Mouse (Mus musculus) spleen, adult 2 months (tissue): ENCODE measurements around the gene Glis1.

ENCODE experiments used
- CTCF ChIP-seq: fragments of 200-500 bp; IDR thresholded peaks from 2 replicates; pipeline ENCODE4 v1.5.1; 2011; ENCODE audit warnings: mild to moderate bottlenecking, inconsistent platforms; ENCODE audit not compliant: insufficient read depth, insufficient read length, insufficient replicate concordance; ENCODE audit errors: extremely low read depth
- POLR2A ChIP-seq: fragments of 200-500 bp; IDR thresholded peaks from 2 replicates; pipeline ENCODE4 v1.6.1; 2011; ENCODE audit warnings: low read depth, low read length, inconsistent platforms

- TF ChIP-seq CTCF, result peak; percentile 33; the same call in 1 of the 2 replicates
- no peak for TF ChIP-seq POLR2A
Observed at GRCm38 (mm10) chr4:107637670-107638069, 203.3 kb downstream of the Glis1 start.
